Mouse (Mus musculus) gastrocnemius, postnatal 36 days (tissue): ENCODE results near the gene Rmi1. TPM values are rescaled to one million over a fixed set of nuclear protein-coding genes. Genes with fewer than 3 reads are reported as not detected.
"Not testable (repeated sequence)": the region's sequence is repeated elsewhere in the genome, so short reads cannot be mapped to it uniquely, and the experiment has no call there.

Experiments
- DNase-seq, 2 experiments: peaks; one replicate each; pipeline ENCODE4 v3.0.0; 2022
- intact Hi-C: fragments of 180-260 bp; cut with DNase I; formaldehyde crosslinking; loops from one replicate; pipeline ENCODE4 v1.15.1; 2025
- long read RNA-seq, 2 experiments: library from polyadenylated mRNA; stranded (forward); transcript quantifications; one replicate each; pipeline ENCODE4 v2.0.0; 2021
- total RNA-seq, 2 experiments: library from RNA; stranded (reverse); gene quantifications; 2 replicates each; pipeline ENCODE4 v1.2.3; 2021

The Rmi1 gene
- total RNA-seq: 1 to 10 TPM; 4.8 to 5.0 TPM
- long read RNA-seq, experiment 1, partial matches to known transcripts: 0 of 3 reads
- long read RNA-seq, experiment 1, other reads (novel, unspliced or antisense): 2 of 3 reads
- long read RNA-seq, experiment 2, partial matches to known transcripts: 0 of 8 reads
- long read RNA-seq, experiment 2, other reads (novel, unspliced or antisense): 5 of 8 reads

GRCm38 (mm10) chr13:58402003-58402743, at the start of gene Rmi1:
Gene Rmi1 (plus strand): TSS chr13:58402248.
- DNase-seq: peak; percentile 96 to 99
- intact Hi-C loops: loop anchor here (5.0 kb wide), 1 partner anchor 115 kb away; no protein-coding TSS in a partner anchor

DNA sequence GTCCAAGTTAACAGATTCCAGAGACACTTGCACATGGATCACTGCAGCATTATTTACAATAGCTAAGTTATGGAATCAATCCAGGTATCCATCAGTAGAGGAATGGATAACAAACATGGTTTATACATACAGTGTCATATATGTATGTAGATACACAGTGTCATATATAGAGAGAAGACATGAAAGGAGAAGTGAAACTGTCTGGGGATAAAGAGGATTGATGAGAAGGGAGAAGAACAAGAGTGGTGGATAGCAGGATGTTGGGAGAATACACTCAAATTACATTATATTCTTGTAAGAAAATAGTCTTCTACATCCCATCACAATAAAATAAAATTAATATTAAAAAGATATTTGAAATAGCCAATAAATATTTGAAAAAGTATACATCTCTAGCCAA, 49.1 kb upstream of the Rmi1 start:
- DNase-seq: no peak
- intact Hi-C loops: no loop called here

DNA sequence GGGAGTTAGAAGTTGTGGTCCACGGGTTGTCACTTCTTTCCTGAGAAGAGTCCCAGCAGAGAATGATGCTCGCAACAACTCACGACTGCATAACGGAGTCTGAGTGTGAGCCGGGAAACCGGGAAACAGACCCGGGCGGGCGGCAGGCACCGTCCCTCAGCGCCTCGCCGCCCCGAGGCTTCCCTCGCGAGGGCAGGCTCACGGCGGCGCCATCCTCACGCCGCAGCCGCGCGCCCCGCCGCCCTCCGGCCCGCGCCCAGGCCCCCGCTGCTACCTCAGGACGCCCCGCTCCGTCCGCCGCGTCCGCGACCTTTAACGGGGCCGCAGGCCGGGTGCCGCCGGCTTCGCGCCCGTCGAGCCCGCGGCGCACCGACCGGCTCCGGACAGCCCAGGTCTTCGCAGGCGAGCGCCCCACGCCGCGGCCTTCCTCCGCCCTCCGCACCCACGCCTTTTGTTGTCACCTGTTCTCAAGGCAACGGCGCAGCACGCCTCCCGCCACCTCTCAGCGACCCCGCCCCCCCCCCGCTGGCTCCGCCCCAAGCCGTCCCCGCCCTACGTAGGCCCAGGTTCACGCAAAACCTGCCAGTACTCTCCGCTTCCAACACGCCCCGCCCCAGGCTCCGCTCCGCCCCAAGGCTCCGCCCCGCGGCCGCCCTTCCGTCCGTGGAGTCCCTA, 43.3 kb upstream of the Rmi1 start, which contains the start of gene Kif27:
Kif27 (minus strand) TSS at position 494 of the 675 bp plus-strand sequence.
- DNase-seq: peak; percentile 54 to 77
- intact Hi-C loops: no loop called here

DNA sequence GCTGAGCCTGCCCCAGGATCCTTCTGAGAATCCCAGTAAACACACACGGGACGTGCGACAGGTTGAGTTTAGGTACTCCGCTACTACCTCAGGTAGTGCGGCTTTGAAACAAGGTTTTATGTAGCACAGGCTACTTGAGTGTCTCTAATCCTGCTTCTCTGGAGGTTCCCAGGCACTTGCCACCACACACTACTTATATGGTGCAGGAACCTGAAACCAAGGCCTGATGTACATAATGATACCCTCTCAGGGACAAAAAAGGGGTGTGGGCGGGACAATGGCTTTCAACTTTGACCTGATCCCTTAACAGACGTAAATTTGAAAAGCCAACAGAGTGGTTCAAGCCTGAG, 42.8 kb upstream of the Rmi1 start:
- DNase-seq: no peak
- intact Hi-C loops: no loop called here

DNA sequence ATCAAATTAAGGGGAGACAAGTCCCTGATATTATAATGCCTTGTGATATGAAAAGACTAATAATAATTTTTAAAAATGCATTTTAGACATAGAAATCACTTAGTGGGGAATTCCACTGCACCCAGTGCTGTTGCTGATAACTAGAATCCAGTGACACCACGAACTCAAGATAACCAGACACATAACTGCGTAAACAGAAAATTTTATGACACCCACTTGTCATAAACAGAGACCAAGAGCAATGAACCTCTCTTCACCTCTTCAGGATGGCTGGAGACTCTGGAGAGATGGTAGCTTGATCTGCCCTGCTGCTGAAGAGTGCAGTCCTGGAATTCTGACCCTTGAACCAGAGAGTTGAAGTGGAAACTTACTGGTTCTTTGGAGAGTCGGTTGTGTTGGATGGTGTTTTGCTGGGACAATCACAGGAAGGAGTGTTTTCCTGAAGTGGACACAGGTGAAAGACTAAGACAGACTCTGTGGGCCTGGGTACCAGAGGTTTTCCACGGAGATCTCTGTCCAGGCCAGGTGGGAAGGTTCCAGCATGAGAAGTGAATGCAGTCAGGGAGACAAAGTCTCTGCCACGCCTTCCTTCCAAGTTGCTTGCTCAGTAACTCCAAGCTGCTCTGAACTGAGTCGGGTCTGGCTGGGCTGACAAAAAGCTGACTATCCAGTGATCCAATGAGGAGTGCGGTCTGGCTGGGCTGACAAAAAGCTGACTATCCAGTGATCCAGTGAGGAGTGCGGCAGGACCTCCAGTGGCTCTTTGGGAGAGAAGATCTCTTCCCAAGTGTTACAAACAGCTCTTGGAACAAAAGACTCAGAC, 37.5 kb upstream of the Rmi1 start:
- no peak for DNase-seq
- intact Hi-C loops: no loop called here

DNA sequence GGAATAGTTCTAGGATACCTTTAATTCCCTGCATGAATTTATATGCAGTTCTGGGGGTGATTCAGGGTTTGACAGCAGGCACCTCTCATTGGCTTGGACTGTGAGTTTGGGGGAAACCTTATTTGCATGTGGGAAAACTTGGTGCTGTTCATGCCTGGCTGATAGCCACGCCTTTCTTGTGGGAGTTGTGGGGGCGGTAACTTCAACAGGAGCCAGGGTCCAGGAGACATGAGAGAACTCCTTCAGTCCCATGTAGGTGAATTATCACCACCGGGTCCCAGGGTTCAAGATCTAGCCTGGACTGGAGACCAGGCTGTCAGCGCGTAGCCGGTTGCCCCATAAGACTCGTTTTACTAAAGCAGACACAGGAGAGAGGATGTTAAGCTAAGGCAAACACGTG, 36.9 kb upstream of the Rmi1 start:
- intact Hi-C loops, DNase-seq: not testable (repeated sequence)

DNA sequence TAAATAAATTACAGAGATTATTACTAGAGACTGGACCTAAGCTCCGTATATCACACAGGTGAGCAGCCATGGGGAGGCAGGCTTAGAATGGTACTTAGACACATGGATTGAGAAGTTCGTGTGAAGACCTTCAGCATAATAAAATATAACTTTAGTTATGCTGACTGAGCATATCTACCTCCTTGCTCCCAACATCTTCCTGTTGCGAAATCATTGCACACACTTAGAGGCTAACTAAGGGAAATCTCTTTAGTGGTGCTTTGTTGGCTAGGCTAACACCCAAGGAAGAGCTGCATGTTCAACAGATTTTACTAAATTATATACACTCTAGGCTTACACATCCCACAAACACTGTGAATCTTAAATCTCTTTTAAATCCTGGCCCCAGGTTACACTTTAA, 35.7 kb upstream of the Rmi1 start:
- no peak for DNase-seq
- intact Hi-C loops: no loop called here

DNA sequence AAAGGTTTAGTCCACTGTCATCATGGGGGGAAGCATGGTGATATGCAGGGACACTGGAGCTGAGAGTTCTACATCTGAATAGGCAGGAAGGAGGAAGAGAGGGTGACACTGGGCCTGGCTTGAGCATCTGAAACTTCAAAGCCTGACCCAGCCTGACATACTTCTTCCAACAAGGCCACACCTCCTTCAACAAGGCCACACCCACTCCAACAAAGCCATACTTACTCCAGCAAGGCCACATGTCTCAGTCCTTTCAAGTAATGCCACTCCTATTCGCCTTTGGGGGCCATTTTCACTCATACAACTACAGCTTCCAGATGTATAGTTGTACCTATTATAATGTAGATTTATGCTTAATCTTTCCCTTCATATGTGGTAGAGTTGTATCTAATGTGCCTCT, 34.4 kb upstream of the Rmi1 start:
- intact Hi-C loops: no loop called here
- DNase-seq: no peak

DNA sequence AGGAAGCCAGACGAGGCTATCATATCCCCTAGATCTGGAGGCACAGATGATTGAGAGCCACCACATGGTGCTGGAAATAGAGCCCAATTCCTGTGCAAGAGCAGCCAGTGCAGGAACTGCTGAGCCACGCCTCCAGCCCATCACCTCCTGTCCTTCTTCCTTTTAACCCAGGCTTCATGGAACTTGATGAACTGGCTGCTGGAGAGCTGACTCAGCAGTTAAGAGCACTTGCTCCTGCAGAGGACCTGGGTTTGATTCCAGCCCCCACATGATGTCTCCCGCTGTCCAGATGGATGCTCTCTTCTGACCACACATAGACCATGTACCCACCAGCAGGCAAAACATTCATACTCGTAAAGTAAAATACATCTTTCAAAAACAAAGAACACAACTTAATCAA, 33.2 kb upstream of the Rmi1 start:
- intact Hi-C loops: no loop called here
- DNase-seq: no peak

DNA sequence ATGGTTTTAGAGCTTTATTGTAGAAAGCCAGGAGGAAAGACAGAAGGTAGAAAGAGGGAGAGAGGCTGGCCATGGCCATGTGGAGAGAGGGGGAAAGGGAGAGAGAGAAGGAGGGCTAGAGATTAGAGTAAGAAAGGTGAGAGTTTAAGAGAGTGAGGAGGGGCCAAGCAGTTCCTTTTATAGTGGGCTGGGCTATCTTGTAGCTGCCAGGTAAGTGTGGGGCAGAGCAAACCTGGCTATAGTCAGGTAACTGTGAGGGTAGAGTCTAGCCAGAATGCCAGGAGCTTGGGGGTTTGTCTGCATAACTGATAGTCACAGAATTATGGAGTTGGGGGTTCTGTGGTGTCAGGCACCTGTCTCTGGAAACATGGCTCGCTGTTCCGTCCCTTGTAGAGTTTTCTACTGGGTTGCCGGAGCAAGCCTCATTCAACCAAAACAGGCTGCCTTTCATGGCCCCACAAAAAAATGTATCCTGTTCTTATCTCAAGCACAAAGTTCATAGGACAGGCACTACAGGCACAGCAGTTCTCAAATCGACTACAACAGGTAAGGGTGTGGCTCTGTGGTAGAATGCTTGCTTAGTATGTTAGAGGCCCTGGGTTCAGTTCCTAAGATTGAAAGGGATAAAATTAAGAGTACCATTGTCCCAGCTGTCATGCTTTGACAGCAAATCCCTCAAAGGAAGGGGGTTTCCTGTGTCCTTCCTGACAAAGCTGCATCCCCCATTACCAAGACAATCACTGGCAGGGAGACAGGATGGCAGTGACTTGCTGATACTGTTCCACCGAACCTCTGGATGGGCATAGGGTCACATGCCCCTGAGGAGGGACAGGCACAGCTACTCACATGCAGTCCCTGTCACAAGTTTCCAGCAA, 29.5 kb upstream of the Rmi1 start:
- intact Hi-C loops: no loop called here
- DNase-seq: no peak

DNA sequence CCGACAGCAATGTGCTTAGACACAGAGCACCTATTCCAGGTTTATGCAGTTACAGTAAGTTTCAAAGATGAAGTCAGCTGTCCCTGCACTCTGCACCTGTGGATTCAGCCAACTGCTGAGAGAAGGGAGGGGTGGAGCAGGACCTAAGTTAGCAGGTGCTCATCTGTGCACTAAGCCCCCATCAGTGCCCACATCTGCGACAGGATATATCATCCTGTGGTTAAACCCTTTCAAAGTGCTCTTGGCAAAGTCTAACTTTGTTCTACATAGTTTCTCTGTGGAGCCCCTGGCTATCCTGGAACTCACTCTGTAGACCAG, 28.9 kb upstream of the Rmi1 start:
- intact Hi-C loops: no loop called here
- no peak for DNase-seq

DNA sequence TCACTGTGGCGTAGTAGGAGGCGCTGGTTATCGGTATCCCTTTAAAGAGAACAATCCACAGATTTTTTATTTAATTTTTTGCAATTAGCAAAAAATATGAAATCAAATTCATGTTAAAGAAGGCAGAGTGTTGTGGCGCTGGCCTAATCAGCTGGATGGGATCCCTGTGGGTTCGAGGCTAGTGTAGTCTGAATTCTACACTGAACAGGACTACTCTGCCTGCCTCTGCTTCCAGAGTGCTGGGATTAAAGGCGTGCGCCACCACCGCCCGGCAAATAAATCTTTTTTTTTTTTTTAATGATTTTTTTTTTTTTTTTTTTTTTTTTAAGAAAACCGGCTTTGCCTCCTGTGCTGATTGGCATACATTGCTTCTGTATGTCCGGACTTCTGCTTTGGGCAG, 17.7 kb upstream of the Rmi1 start:
- no peak for DNase-seq
- intact Hi-C loops: loop anchor here (10.0 kb wide), 2 partner anchors 160 to 230 kb away; partner anchors contain the start of gene Idnk

- peak; percentile 45 to 62 for DNase-seq
- intact Hi-C loops: loop anchor here (10.0 kb wide), 2 partner anchors 160 to 230 kb away; partner anchors contain the start of gene Idnk
Measured at GRCm38 (mm10) chr13:58384779-58385546, 17.1 kb upstream of the Rmi1 start, which contains the start of gene 2210016F16Rik. Gene 2210016F16Rik (minus strand): TSS chr13:58385225.

- intact Hi-C loops: loop anchor here (10.0 kb wide), 2 partner anchors 159 to 231 kb away; partner anchors contain the start of gene Idnk
- DNase-seq: no peak
Measured at GRCm38 (mm10) chr13:58385547-58385920, 16.5 kb upstream of the Rmi1 start.

DNA sequence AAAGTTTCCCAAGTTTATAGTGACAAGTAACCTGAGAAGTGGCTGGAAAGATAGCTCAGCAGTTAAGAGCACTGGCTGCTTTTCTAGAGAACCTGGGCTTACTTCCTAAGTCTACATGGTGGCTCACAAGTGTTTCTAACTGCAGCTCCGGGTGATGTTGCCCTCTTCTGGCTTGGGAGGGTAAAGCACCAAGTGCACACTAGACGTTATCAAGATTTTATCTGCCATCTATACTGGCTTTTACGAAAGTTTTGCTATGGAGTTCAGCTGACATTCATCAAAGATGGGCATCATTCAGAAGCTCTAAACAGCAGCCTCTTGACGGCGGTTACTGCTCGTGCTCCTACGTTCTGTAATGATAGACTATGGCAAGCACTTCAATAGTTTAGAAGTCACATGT, 14.1 kb upstream of the Rmi1 start:
- DNase-seq: peak; percentile 48 to 51
- intact Hi-C loops: loop anchor here (2.0 to 10.0 kb wide), 3 partner anchors 99 to 233 kb away; partner anchors contain the start of gene Idnk

DNA sequence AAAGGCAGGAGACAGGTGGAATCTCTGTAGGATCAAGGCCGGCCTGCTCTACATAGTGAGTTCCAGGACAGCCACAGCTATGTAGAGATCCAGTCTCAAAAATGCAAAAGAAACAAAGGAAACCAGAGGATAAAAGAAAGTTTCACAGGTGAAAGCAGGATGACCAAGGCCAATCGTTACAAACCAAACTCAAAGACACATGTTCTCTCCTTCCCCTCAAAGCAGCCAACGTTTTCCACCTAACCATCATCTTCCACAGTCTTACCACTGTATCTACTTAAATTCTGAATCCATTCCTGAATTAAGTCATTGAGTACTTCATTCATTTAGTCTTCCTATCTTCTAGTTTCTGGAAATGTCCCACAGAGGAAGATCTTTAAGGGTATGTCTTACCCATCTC, 13.7 kb upstream of the Rmi1 start:
- DNase-seq: no peak
- intact Hi-C loops: loop anchor here (2.0 to 10.0 kb wide), 3 partner anchors 100 to 234 kb away; partner anchors contain the start of gene Idnk

GRCm38 (mm10) chr13:58389324-58389951, 12.6 kb upstream of the Rmi1 start:
- intact Hi-C loops: loop anchor here (2.0 to 10.0 kb wide), 3 partner anchors 101 to 235 kb away; partner anchors contain the start of gene Idnk
- DNase-seq: no peak

DNA sequence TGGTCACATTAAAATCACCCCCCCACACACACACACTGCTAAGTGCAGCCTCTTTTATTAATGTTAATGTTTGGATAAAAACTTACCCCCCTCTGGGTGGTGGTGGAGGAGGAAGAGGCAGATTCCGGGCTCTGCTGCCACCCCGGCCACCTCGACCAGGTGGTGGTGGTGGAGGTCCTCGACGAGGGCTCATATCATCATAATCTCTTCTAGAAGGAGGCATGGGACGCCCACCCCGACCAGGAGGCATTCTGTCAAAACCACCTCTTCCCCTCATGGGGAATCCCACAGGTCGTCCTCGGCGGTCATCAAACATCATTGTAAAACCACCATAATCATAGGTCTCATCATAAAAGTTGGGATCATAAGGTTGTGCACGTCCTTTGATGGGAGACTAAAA, 7.7 kb upstream of the Rmi1 start:
- DNase-seq, intact Hi-C loops: not testable (repeated sequence)
